Mouse (Mus musculus): ENCODE data around the gene Arnt. TPM values are rescaled to one million over a fixed set of nuclear protein-coding genes. Genes with fewer than 3 reads are reported as not detected.

Gene Arnt
- polyA plus RNA-seq, 1 experiment from 2014 or later, result 30.2 TPM

GRCm38 (mm10) chr3:95509348-95509747 is 75.2 kb downstream of the Arnt start:
- H3K36me3 ChIP-seq (ENCODE audit: control insufficient read depth, insufficient read depth, low read length), result no peaks in the 10 kb centered on the region

GRCm38 (mm10) chr3:95511611-95512180 is 77.5 kb downstream of the Arnt start:
- H3K9me3 ChIP-seq (ENCODE audit: control insufficient read depth, low read depth, low read length), result no peaks in the 10 kb centered on the region
- ATAC-seq (ENCODE audit: insufficient number of reproducible peaks, insufficient read depth, low FRiP score, low read depth), result no peak
- H3K4me3 ChIP-seq (ENCODE audit: low read depth, low read length), result no peak overlapping the region
- H3K4me1 ChIP-seq (ENCODE audit: control insufficient read depth, insufficient read depth, low read length), result no peaks in the 10 kb centered on the region
- WGBS, result 71% methylated on average over 9 of the region's 9 CpGs
- H3K9ac ChIP-seq (replicated peaks; ENCODE audit: low read depth, low read length), result no peak overlapping the region
- H3K4me2 ChIP-seq (replicated peaks; ENCODE audit: low read depth, low read length), result no peak overlapping the region
- no peaks in the 10 kb centered on the region for H3K36me3 ChIP-seq (ENCODE audit: control insufficient read depth, insufficient read depth, low read length)
- no peak overlapping the region for H3K27ac ChIP-seq (ENCODE audit: low read length)
- H3K27me3 ChIP-seq (ENCODE audit: control insufficient read depth, insufficient read depth, low read length), result no peaks in the 10 kb centered on the region

More at GRCm38 (mm10) chr3:95509348-95509747, 75.2 kb downstream of the Arnt start:
- Histone ChIP-seq H3K27ac (ENCODE audit: low read length) (no peak overlapping the region), H3K9ac (replicated peaks; ENCODE audit: low read depth, low read length) (no peak overlapping the region), H3K9me3 (ENCODE audit: control insufficient read depth, low read depth, low read length) (no peaks in the 10 kb centered on the region), H3K4me1 (ENCODE audit: control insufficient read depth, insufficient read depth, low read length) (no peaks in the 10 kb centered on the region), H3K4me2 (replicated peaks; ENCODE audit: low read depth, low read length) (no peak overlapping the region), H3K27me3 (ENCODE audit: control insufficient read depth, insufficient read depth, low read length) (no peaks in the 10 kb centered on the region), H3K4me3 (ENCODE audit: low read depth, low read length) (no peak overlapping the region)
- 74% methylated on average over 6 of the region's 6 CpGs for WGBS
- ATAC-seq (ENCODE audit: insufficient number of reproducible peaks, insufficient read depth, low FRiP score, low read depth), result no peak

- H3K9ac ChIP-seq (replicated peaks; ENCODE audit: low read depth, low read length), result no peak overlapping the region
- no peaks in the 10 kb centered on the region for H3K4me1 ChIP-seq (ENCODE audit: control insufficient read depth, insufficient read depth, low read length)
- WGBS, result 79% methylated on average over 3 of the region's 3 CpGs
- H3K4me3 ChIP-seq (ENCODE audit: low read depth, low read length), result no peak overlapping the region
- no peaks in the 10 kb centered on the region for H3K27me3 ChIP-seq (ENCODE audit: control insufficient read depth, insufficient read depth, low read length)
- no peaks in the 10 kb centered on the region for H3K9me3 ChIP-seq (ENCODE audit: control insufficient read depth, low read depth, low read length)
- H3K36me3 ChIP-seq (ENCODE audit: control insufficient read depth, insufficient read depth, low read length), result no peaks in the 10 kb centered on the region
- peak; percentile 77 for ATAC-seq (ENCODE audit: insufficient number of reproducible peaks, insufficient read depth, low FRiP score, low read depth)
- H3K4me2 ChIP-seq (replicated peaks; ENCODE audit: low read depth, low read length), result no peak overlapping the region
- no peak overlapping the region for H3K27ac ChIP-seq (ENCODE audit: low read length)
These were observed 82.4 kb downstream of the Arnt start for GRCm38 (mm10) chr3:95516614-95517041.

GRCm38 (mm10) chr3:95517493-95517898 is 83.3 kb downstream of the Arnt start:
- ATAC-seq (ENCODE audit: insufficient number of reproducible peaks, insufficient read depth, low FRiP score, low read depth), result peak; percentile 26; the same call in 1 of the 2 replicates
- 17% methylated on average over 10 of the region's 10 CpGs for WGBS

GRCm38 (mm10) chr3:95518891-95519290 is 84.7 kb downstream of the Arnt start:
- no peaks in the 10 kb centered on the region for H3K27me3 ChIP-seq (ENCODE audit: control insufficient read depth, insufficient read depth, low read length)
- no peaks in the 10 kb centered on the region for H3K36me3 ChIP-seq (ENCODE audit: control insufficient read depth, insufficient read depth, low read length)
- no peak for ATAC-seq (ENCODE audit: insufficient number of reproducible peaks, insufficient read depth, low FRiP score, low read depth)
- H3K4me1 ChIP-seq (ENCODE audit: control insufficient read depth, insufficient read depth, low read length), result no peaks in the 10 kb centered on the region
- H3K4me2 ChIP-seq (replicated peaks; ENCODE audit: low read depth, low read length), result no peak overlapping the region
- H3K9ac ChIP-seq (replicated peaks; ENCODE audit: low read depth, low read length), result no peak overlapping the region
- no peak overlapping the region for H3K27ac ChIP-seq (ENCODE audit: low read length)
- H3K4me3 ChIP-seq (ENCODE audit: low read depth, low read length), result no peak overlapping the region
- 76% methylated on average over 7 of the region's 7 CpGs for WGBS
- no peaks in the 10 kb centered on the region for H3K9me3 ChIP-seq (ENCODE audit: control insufficient read depth, low read depth, low read length)

More at GRCm38 (mm10) chr3:95517493-95517898, 83.3 kb downstream of the Arnt start:
- no peak overlapping the region for H3K9ac ChIP-seq (replicated peaks; ENCODE audit: low read depth, low read length)
- H3K36me3 ChIP-seq (ENCODE audit: control insufficient read depth, insufficient read depth, low read length), result no peaks in the 10 kb centered on the region
- no peak overlapping the region for H3K4me3 ChIP-seq (ENCODE audit: low read depth, low read length)
- no peak overlapping the region for H3K27ac ChIP-seq (ENCODE audit: low read length)
- no peaks in the 10 kb centered on the region for H3K27me3 ChIP-seq (ENCODE audit: control insufficient read depth, insufficient read depth, low read length)
- H3K4me1 ChIP-seq (ENCODE audit: control insufficient read depth, insufficient read depth, low read length), result no peaks in the 10 kb centered on the region
- no peak overlapping the region for H3K4me2 ChIP-seq (replicated peaks; ENCODE audit: low read depth, low read length)
- no peaks in the 10 kb centered on the region for H3K9me3 ChIP-seq (ENCODE audit: control insufficient read depth, low read depth, low read length)

- H3K4me2 ChIP-seq (replicated peaks; ENCODE audit: low read depth, low read length), result no peak overlapping the region
- H3K9ac ChIP-seq (replicated peaks; ENCODE audit: low read depth, low read length), result no peak overlapping the region
- no peaks in the 10 kb centered on the region for H3K27me3 ChIP-seq (ENCODE audit: control insufficient read depth, insufficient read depth, low read length)
- no peaks in the 10 kb centered on the region for H3K9me3 ChIP-seq (ENCODE audit: control insufficient read depth, low read depth, low read length)
- H3K4me3 ChIP-seq (ENCODE audit: low read depth, low read length), result no peak overlapping the region
- no peaks in the 10 kb centered on the region for H3K4me1 ChIP-seq (ENCODE audit: control insufficient read depth, insufficient read depth, low read length)
- no peaks in the 10 kb centered on the region for H3K36me3 ChIP-seq (ENCODE audit: control insufficient read depth, insufficient read depth, low read length)
- H3K27ac ChIP-seq (ENCODE audit: low read length), result no peak overlapping the region
- 73% methylated on average over 2 of the region's 2 CpGs for WGBS
- ATAC-seq (ENCODE audit: insufficient number of reproducible peaks, insufficient read depth, low FRiP score, low read depth), result peak; percentile 55; the same call in 1 of the 2 replicates
These were observed 85.1 kb downstream of the Arnt start for GRCm38 (mm10) chr3:95519315-95519714.

- WGBS, result 79% methylated on average over 3 of the region's 3 CpGs
- no peaks in the 10 kb centered on the region for H3K9me3 ChIP-seq (ENCODE audit: control insufficient read depth, low read depth, low read length)
- H3K4me3 ChIP-seq (ENCODE audit: low read depth, low read length), result no peak overlapping the region
- H3K27ac ChIP-seq (ENCODE audit: low read length), result no peak overlapping the region
- H3K4me1 ChIP-seq (ENCODE audit: control insufficient read depth, insufficient read depth, low read length), result no peaks in the 10 kb centered on the region
- H3K9ac ChIP-seq (replicated peaks; ENCODE audit: low read depth, low read length), result no peak overlapping the region
- no peak overlapping the region for H3K4me2 ChIP-seq (replicated peaks; ENCODE audit: low read depth, low read length)
- no peak for ATAC-seq (ENCODE audit: insufficient number of reproducible peaks, insufficient read depth, low FRiP score, low read depth)
- no peaks in the 10 kb centered on the region for H3K36me3 ChIP-seq (ENCODE audit: control insufficient read depth, insufficient read depth, low read length)
- H3K27me3 ChIP-seq (ENCODE audit: control insufficient read depth, insufficient read depth, low read length), result no peaks in the 10 kb centered on the region
These were observed 85.9 kb downstream of the Arnt start for GRCm38 (mm10) chr3:95520100-95520499.

- Histone ChIP-seq H3K9ac (replicated peaks; ENCODE audit: low read depth, low read length) (no peak overlapping the region), H3K4me2 (replicated peaks; ENCODE audit: low read depth, low read length) (no peak overlapping the region), H3K27ac (ENCODE audit: low read length) (no peak overlapping the region), H3K27me3 (ENCODE audit: control insufficient read depth, insufficient read depth, low read length) (no peaks in the 10 kb centered on the region), H3K4me3 (ENCODE audit: low read depth, low read length) (no peak overlapping the region), H3K9me3 (ENCODE audit: control insufficient read depth, low read depth, low read length) (no peaks in the 10 kb centered on the region), H3K36me3 (ENCODE audit: control insufficient read depth, insufficient read depth, low read length) (no peaks in the 10 kb centered on the region), H3K4me1 (ENCODE audit: control insufficient read depth, insufficient read depth, low read length) (no peaks in the 10 kb centered on the region)
- no peak for ATAC-seq (ENCODE audit: insufficient number of reproducible peaks, insufficient read depth, low FRiP score, low read depth)
- WGBS, result 90% methylated on average over 10 of the region's 10 CpGs
These were observed 87.0 kb downstream of the Arnt start for GRCm38 (mm10) chr3:95521168-95521567.

GRCm38 (mm10) chr3:95523662-95524061 is 89.5 kb downstream of the Arnt start:
- Histone ChIP-seq H3K27me3 (ENCODE audit: control insufficient read depth, insufficient read depth, low read length) (no peaks in the 10 kb centered on the region), H3K4me2 (replicated peaks; ENCODE audit: low read depth, low read length) (no peak overlapping the region), H3K27ac (ENCODE audit: low read length) (peak overlapping the region; percentile 2; the same call in 1 of the 2 replicates), H3K9ac (replicated peaks; ENCODE audit: low read depth, low read length) (no peak overlapping the region), H3K36me3 (ENCODE audit: control insufficient read depth, insufficient read depth, low read length) (no peaks in the 10 kb centered on the region), H3K4me3 (ENCODE audit: low read depth, low read length) (no peak overlapping the region), H3K4me1 (ENCODE audit: control insufficient read depth, insufficient read depth, low read length) (no peaks in the 10 kb centered on the region), H3K9me3 (ENCODE audit: control insufficient read depth, low read depth, low read length) (no peaks in the 10 kb centered on the region)
- 54% methylated on average over 3 of the region's 3 CpGs for WGBS
- 0 out of 2 replicates have a peak, but pooled peaks have one; percentile 37 for ATAC-seq (ENCODE audit: insufficient number of reproducible peaks, insufficient read depth, low FRiP score, low read depth)
